Mouse (Mus musculus) retina, postnatal 1 day (tissue): Measurements from ENCODE around the gene Myo1h.

Source experiments
- DNase-seq: peaks from one replicate; pipeline ENCODE4 v3.0.0-alpha.2; 2012

Gene Myo1h

GRCm38 (mm10) chr5:114288874-114289273 is at the start of gene Myo1h:
Gene Myo1h, plus strand, starts transcription at chr5:114289166.
- DNase-seq, result no peak

DNA sequence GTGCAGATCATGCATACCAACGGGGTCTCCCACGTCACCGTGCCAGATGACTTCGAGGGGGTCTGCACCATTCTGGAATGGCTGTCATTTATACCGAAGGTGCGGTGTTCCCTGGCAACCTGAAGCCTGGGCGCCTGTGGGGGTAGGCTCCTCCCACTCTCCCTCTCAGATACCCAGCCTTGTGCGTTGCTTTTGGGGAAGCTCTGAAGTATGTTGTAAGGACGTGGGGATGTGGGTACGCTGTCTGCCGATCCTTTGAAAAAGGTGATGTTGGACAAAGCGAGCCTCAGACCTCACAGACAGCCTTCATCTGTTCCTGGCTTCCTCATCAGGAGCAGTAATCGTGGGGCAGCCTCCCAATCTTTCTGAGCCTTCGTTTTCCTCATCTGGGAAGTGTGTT is 49.2 kb upstream of the Myo1h start:
- no peak for DNase-seq

DNA sequence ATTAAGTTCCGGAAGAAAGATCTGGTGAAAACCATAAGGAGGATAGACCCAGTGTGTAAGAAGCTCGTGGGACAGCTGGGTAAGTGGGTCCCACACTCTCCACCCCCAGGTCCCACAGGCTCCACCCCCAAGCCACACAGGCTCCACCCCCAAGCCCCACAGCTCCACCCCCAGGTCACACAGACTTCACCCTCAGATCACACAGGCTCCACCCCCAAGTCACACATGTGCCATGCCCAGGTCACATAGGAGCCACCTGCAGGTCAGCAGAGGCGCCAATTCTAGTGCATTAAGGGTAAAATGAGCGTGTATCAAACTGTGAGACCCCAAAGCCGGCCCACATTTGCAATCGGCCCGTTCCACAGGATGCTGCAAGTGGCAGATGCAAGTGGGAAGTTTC is 42.5 kb upstream of the Myo1h start:
- no peak for DNase-seq

DNA sequence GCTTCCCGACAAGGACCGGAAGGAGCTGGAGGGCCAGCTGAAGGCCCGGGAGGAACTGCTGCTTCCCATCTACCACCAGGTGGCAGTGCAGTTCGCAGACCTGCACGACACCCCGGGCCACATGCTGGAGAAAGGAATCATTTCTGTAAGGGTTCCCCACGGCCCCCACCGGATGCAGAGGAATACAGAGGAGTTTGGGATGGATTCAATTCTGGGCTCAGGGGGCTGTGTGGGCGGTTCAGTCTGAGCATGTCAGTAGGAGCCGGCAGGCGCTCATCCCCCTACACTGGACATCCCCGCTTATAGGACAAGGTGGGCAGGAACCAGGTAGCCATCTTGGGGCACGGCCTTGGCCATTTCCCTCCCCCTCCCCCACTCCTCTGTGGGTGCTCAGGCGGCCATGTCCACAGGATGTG is 40.8 kb upstream of the Myo1h start:
- peak; percentile 90 for DNase-seq

- DNase-seq, result no peak
Measured at GRCm38 (mm10) chr5:114259495-114259894, 29.5 kb upstream of the Myo1h start.

DNA sequence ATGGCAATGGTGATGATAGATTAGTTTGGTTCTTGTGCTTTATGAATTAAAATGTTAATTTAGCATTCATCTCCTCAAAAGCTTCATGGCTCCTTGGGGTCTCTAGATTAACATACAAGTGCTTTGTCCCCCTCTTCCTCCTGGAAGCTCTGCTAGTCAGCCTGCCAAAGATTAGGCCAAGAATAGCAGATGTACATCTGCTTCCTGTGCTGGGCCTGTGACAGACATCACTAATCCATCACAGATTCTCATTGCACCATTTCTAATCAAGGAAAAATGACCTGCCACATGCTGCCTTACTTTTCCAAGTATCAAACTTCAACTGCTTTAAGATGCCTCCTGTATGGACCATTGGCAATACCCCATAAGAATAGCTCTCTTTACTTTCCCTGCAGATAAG is 27.5 kb upstream of the Myo1h start:
- no peak for DNase-seq

DNA sequence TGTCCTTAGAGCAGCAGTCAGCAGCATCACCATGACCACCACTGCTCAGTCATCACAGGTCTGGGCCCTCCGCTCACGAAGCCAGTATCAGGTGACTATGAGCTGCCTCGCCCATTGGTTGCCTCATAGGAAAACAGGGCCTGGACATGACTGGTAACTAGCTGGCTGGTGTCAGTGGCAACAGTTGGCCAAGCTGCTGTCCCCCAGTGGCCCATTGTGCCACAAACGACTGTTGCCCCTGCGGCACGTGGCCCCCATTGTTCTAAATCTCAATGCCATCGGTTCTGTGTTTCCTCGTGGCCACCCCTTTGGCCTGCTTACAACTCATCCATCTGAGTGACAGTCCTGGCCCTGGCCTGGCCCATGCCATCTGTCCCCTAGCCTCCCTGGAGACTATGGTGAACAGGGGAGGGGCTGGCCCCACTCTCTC is 24.9 kb upstream of the Myo1h start:
- DNase-seq, result peak; percentile 93

DNA sequence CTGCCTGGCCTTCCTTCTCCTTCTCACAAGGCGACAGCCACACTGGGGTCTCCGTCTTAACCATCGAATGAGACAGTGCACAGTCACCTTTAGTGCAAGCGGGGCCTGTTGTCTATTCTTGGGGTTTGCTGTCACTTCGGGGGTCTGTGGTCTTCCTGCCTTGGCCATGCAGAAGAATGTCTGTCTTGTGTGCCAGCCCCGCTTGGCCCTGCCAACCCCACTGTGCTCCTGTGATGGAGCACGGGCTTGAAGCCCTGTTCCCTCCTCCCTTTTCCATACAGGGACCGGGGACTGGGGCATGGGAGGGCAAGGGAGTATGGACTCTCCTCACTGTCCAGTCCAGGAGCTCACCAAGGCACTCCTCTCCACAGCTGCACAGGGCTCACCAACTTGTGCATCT is 24.2 kb upstream of the Myo1h start:
- DNase-seq, result no peak

DNA sequence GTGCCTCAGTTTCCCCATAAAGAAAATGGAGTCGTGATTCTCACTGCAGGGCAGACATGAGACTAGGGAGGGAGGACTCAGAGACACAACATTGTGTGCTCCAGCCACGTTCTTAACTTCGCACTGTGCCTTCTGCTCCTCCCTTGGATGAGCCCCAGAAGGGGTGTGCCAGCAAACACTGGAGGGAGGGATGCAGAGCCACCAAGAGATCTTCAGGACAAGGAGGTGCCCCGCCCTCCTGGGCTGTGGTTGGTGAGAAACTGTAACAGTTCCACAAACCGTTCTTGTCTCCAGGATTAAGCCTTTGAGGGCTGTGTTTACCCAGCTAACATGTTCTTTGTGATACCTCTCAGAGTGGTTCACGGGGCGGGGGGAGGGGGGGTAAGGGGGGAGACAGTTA is 20.3 kb upstream of the Myo1h start:
- DNase-seq, result no peak

GRCm38 (mm10) chr5:114269499-114269898 is 19.5 kb upstream of the Myo1h start:
- DNase-seq, result no peak

DNA sequence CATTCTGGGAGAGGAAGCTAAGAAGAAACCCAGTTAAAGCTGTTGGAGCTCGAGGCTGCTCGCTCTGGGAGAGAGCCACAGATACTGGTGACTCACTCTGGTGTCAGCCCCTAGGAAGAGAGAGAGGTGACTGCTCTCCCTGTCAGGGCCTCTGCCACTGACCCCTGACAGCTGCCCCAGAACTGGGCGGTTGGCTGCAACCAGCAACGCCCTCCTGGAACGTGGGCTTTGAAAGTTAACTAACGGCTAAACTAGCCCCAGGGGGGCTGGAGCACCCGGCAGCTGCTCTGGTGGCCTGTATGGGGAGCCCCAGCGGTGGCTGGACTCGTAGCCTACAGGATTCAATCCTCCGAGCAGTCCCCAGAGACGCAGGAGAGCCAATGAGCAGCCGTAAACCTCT is 19.0 kb upstream of the Myo1h start:
- DNase-seq, result peak; percentile 75

- DNase-seq, result peak; percentile 89
Measured at GRCm38 (mm10) chr5:114273693-114274402, 15.1 kb upstream of the Myo1h start, which contains the start of gene Foxn4. Gene Foxn4, minus strand, starts transcription at chr5:114273807.

GRCm38 (mm10) chr5:114275339-114275738 is 13.6 kb upstream of the Myo1h start:
- no peak for DNase-seq

GRCm38 (mm10) chr5:114275991-114276390 is 13.0 kb upstream of the Myo1h start:
- DNase-seq, result no peak

GRCm38 (mm10) chr5:114279382-114280143 is 9.4 kb upstream of the Myo1h start:
- DNase-seq, result peak; percentile 90

DNA sequence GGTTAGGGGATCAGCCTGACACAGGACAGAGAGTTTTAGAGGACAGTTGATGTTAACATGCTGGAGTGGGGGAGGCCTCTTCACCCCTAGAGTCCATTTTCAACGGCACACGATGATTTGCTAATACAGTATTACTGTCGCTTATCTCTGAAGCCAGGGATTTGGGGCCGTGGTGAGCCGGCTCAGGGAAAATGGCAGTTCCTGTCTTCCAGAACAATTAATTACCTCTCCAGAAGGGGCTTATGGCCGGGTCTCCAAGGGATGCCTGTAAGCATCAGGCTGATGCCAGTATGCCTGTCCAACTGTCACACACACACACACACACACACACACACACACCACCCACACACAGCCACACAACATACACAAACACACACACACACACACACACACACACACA is 6.6 kb upstream of the Myo1h start:
- peak; percentile 83 for DNase-seq

DNA sequence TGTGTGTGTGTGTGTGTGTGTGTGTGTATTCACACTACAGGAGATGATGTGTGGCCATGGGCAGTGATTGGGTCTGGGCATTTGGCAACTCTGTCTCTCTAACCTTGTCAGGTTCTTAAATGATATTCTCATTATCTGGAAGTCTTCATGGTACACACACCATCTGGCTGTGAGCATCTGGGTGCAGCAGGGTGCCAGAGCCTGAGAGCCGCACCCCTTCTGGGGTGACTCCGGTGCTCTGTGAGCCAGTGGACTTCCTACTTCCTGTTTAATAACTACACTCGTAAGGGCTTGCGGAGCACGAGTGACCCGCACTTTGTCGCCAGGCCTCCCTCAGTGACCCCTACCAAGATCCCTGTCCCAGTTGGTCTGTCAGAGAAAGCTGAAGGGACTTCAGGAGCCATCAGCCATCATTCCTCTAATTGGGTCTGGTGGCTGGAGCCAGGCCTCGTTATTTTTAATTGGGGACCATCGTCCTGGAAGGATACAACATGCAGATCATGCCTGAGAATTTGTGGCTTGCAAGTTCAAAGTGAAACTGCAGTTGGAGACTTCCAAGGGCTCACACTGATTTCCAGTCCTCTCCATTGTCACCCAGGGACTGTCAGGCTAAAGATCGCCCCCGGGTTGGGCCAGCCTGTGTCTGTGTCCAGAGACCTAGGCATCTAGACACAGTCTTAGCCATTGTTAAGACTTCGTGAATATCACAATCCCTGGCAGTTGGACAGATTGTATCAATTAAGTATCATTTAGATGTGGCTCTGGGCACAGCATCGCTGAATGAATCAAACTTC is 4.2 kb upstream of the Myo1h start:
- peak; percentile 96 for DNase-seq

- no peak for DNase-seq
Measured at GRCm38 (mm10) chr5:114285398-114285700, 3.6 kb upstream of the Myo1h start.

- no peak for DNase-seq
Measured at GRCm38 (mm10) chr5:114286102-114286501, 2.9 kb upstream of the Myo1h start.

- no peak for DNase-seq
Measured at GRCm38 (mm10) chr5:114286872-114287571, 1.9 kb upstream of the Myo1h start.

DNA sequence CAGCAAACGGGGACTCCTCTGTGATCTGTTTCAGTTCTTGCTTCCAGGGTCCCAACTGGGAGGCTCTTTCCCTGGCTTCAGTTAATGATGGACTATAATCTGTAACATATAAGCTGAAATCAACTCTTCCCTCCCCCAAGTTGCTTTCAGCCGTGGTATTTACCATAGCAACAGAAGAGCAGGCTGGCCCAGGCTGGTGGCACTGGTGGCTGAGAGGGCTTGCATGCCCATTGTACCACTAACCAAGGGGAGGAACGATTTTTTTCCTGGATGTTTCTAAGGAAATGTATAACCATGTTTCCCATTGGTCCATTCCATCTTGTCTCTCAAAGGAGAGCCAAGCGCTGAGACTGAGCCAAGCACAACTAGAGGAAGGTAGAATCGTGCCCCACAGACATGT is 570 bp upstream of the Myo1h start:
- DNase-seq, result no peak

DNA sequence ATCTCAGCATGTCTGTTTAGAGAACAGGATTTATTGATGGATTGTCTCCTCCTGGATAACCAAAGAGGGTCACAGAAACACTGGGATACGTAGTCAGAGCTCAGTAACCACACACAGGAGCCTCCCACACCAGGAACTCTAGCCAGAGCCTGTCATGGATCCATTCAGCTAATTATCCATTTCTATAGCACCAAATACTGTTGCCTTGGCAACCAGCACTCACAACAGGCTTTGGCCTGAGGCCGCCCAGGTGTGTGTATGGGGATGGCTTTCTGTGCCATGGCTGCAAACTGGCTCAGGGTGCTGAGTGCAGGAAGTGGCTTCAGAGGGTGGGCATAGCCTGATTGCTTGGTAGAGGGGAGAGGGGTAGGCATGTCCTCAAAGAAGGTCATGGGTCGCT is 1.0 kb downstream of the Myo1h start:
- no peak for DNase-seq
